Mouse (Mus musculus) hindbrain, postnatal 0 days (tissue): ENCODE results near the gene Trpm8. TPM values are rescaled to one million over a fixed set of nuclear protein-coding genes. Genes with fewer than 3 reads are reported as not detected.

Experiments used
- ATAC-seq: fragments of 200-750 bp; cut with Nextera tagmentation; 2 replicates; pipeline ENCODE4 v1.8.0; 2017; ENCODE audit warnings: mild to moderate bottlenecking, moderate TSS enrichment, moderate library complexity
- DNase-seq: peaks from one replicate; pipeline ENCODE4 v3.0.0-alpha.2; 2015; ENCODE audit warnings: low spot score
- H3K27ac ChIP-seq: fragments of 300-500 bp; sonication (generic); 2 replicates; pipeline ENCODE4 v1.5.1; 2014; ENCODE audit warnings: mild to moderate bottlenecking
- H3K27me3 ChIP-seq: fragments of 300-500 bp; sonication (generic); 2 replicates; pipeline ENCODE4 v1.6.1; 2014; ENCODE audit warnings: low read length, mixed read lengths; ENCODE audit not compliant: insufficient read depth
- H3K36me3 ChIP-seq: fragments of 300-500 bp; sonication (generic); 2 replicates; pipeline ENCODE4 v1.6.1; 2014; ENCODE audit warnings: low read length, mixed read lengths; ENCODE audit not compliant: insufficient read depth
- H3K4me1 ChIP-seq: fragments of 300-500 bp; sonication (generic); 2 replicates; pipeline ENCODE4 v1.6.1; 2014; ENCODE audit warnings: antibody characterized with exemption, low read length, mixed read lengths; ENCODE audit not compliant: insufficient read depth
- H3K4me2 ChIP-seq: fragments of 300-500 bp; sonication (generic); 2 replicates; pipeline ENCODE4 v1.6.1; 2014; ENCODE audit warnings: low read depth, mild to moderate bottlenecking, low read length, moderate library complexity, mixed read lengths
- H3K4me3 ChIP-seq: fragments of 300-500 bp; sonication (generic); 2 replicates; pipeline ENCODE4 v1.5.1; 2014; ENCODE audit warnings: low read length
- H3K9ac ChIP-seq: fragments of 300-500 bp; sonication (generic); replicated peaks from 2 replicates; pipeline ENCODE4 v1.6.1; 2014; ENCODE audit warnings: mild to moderate bottlenecking, low read length, moderate library complexity, mixed read lengths
- H3K9me3 ChIP-seq: fragments of 300-500 bp; sonication (generic); 2 replicates; pipeline ENCODE4 v1.6.1; 2016; ENCODE audit warnings: low read length, mixed read lengths
- CTCF ChIP-seq: IDR thresholded peaks from 2 replicates; pipeline ENCODE4 v1.5.1; 2016; ENCODE audit warnings: antibody characterized with exemption, control low read depth, low read depth
- WGBS: fragments of 180-500 bp; shearing (Covaris S2); extraction: QIAGEN DNeasy Blood & Tissue Kit; methylation state at CpG from one replicate; pipeline ENCODE4 v1.1.7; 2014; 5-methylcytosine and 5-hydroxymethylcytosine counted together
- polyA plus RNA-seq: library from polyadenylated mRNA; unstranded; fragments of >200 nt; fragmentation: Nextera tagmentation; extraction: Ambion mirVana; gene quantifications from 2 replicates; pipeline ENCODE4 v1.2.1, GENCODE M21; 2015
- total RNA-seq: library from RNA; depleted of rRNA; stranded (reverse); fragments of >200 nt; gene quantifications from 2 replicates; pipeline ENCODE4 v1.2.3, GENCODE M21; 2014

Gene Trpm8
- total and polyA plus RNA-seq, 2 experiments from 2014 or later: 0.05 to 0.11 TPM

GRCm38 (mm10) chr1:88246386-88246785 is 31.1 kb upstream of the Trpm8 start:
- WGBS: 44% methylated on average over 6 of the region's 6 CpGs
- no peak for ATAC-seq
- TF ChIP-seq CTCF: no peak
- H3K9ac ChIP-seq: no peak overlapping the region
- no peak overlapping the region for H3K4me3 ChIP-seq
- no peaks in the 10 kb centered on the region for H3K36me3 ChIP-seq
- H3K4me2 ChIP-seq: no peak overlapping the region
- H3K9me3 ChIP-seq: peaks cover 98% of the 10 kb centered on the region
- H3K27me3 ChIP-seq: no peaks in the 10 kb centered on the region
- H3K4me1 ChIP-seq: no peaks in the 10 kb centered on the region
- no peak overlapping the region for H3K27ac ChIP-seq
- DNase-seq: no peak

GRCm38 (mm10) chr1:88247660-88248059 is 29.8 kb upstream of the Trpm8 start:
- no peaks in the 10 kb centered on the region for H3K27me3 ChIP-seq
- peaks cover 94% of the 10 kb centered on the region for H3K9me3 ChIP-seq
- DNase-seq (no peak), ATAC-seq (no peak)
- 46% methylated on average over 2 of the region's 2 CpGs for WGBS
- H3K4me2 ChIP-seq: no peak overlapping the region
- H3K36me3 ChIP-seq: no peaks in the 10 kb centered on the region
- H3K4me3 ChIP-seq: no peak overlapping the region
- H3K4me1 ChIP-seq: no peaks in the 10 kb centered on the region
- no peak for TF ChIP-seq CTCF
- H3K27ac ChIP-seq: no peak overlapping the region
- H3K9ac ChIP-seq: no peak overlapping the region

- no peak for DNase-seq
- 69% methylated on average over 4 of the region's 4 CpGs for WGBS
- no peak for TF ChIP-seq CTCF
Measured at GRCm38 (mm10) chr1:88248658-88249057, 28.8 kb upstream of the Trpm8 start.

GRCm38 (mm10) chr1:88249596-88249995 is 27.9 kb upstream of the Trpm8 start:
- Histone ChIP-seq H3K27ac (no peak overlapping the region), H3K9me3 (peaks cover 81% of the 10 kb centered on the region), H3K4me1 (no peaks in the 10 kb centered on the region), H3K9ac (no peak overlapping the region), H3K36me3 (no peaks in the 10 kb centered on the region), H3K4me3 (no peak overlapping the region), H3K4me2 (no peak overlapping the region), H3K27me3 (no peaks in the 10 kb centered on the region)
- TF ChIP-seq CTCF: no peak
- ATAC-seq (0 out of 2 replicates have a peak, but pooled peaks have one; percentile 4), DNase-seq (no peak)
- WGBS: 76% methylated on average over 7 of the region's 7 CpGs

More at GRCm38 (mm10) chr1:88248658-88249057, 28.8 kb upstream of the Trpm8 start:
- Histone ChIP-seq H3K27me3 (no peaks in the 10 kb centered on the region), H3K36me3 (no peaks in the 10 kb centered on the region), H3K9me3 (peaks cover 86% of the 10 kb centered on the region), H3K27ac (no peak overlapping the region), H3K4me2 (no peak overlapping the region), H3K4me3 (no peak overlapping the region), H3K9ac (no peak overlapping the region), H3K4me1 (no peaks in the 10 kb centered on the region)
- ATAC-seq: no peak

- no peak overlapping the region for H3K9ac ChIP-seq
- no peak overlapping the region for H3K4me3 ChIP-seq
- H3K4me2 ChIP-seq: no peak overlapping the region
- no peaks in the 10 kb centered on the region for H3K27me3 ChIP-seq
- no peak overlapping the region for H3K27ac ChIP-seq
- H3K36me3 ChIP-seq: no peaks in the 10 kb centered on the region
- H3K9me3 ChIP-seq: peaks cover 79% of the 10 kb centered on the region
- DNase-seq: no peak
- no peak for TF ChIP-seq CTCF
- no peak for ATAC-seq
- WGBS: 80% methylated on average over 5 of the region's 5 CpGs
- H3K4me1 ChIP-seq: no peaks in the 10 kb centered on the region
Measured at GRCm38 (mm10) chr1:88250023-88250422, 27.4 kb upstream of the Trpm8 start.

- Histone ChIP-seq H3K27me3 (no peaks in the 10 kb centered on the region), H3K36me3 (no peaks in the 10 kb centered on the region), H3K4me1 (no peaks in the 10 kb centered on the region), H3K27ac (no peak overlapping the region), H3K4me3 (no peak overlapping the region), H3K9ac (no peak overlapping the region), H3K4me2 (no peak overlapping the region), H3K9me3 (peaks cover 72% of the 10 kb centered on the region)
- DNase-seq (no peak), ATAC-seq (no peak)
- WGBS: 75% methylated on average over 8 of the region's 8 CpGs
- TF ChIP-seq CTCF: no peak
Measured at GRCm38 (mm10) chr1:88253106-88253505, 24.4 kb upstream of the Trpm8 start.

GRCm38 (mm10) chr1:88253540-88253939 is 23.9 kb upstream of the Trpm8 start:
- TF ChIP-seq CTCF: no peak
- DNase-seq (no peak), ATAC-seq (no peak)
- Histone ChIP-seq H3K4me1 (no peaks in the 10 kb centered on the region), H3K9me3 (peaks cover 68% of the 10 kb centered on the region), H3K27ac (no peak overlapping the region), H3K4me3 (no peak overlapping the region), H3K36me3 (no peaks in the 10 kb centered on the region), H3K9ac (no peak overlapping the region), H3K27me3 (no peaks in the 10 kb centered on the region), H3K4me2 (no peak overlapping the region)
- 74% methylated on average over 6 of the region's 6 CpGs for WGBS
